Mouse (Mus musculus) intestine, embryonic 14.5 days (tissue): ENCODE measurements at regions not wholly inside any gene's neighbourhood (a gene's known extent, or its start where the extent isn't known, plus 50 kb on each side); places are given as distances from the start of the nearest gene placed in this dataset.

Source experiments
- ATAC-seq: fragments of 200-750 bp; cut with Nextera tagmentation; replicated peaks from 2 replicates; pipeline ENCODE4 v1.8.0; 2017; ENCODE audit warnings: low read depth, moderate number of reproducible peaks, moderate TSS enrichment, moderate library complexity; ENCODE audit not compliant: low FRiP score, low TSS enrichment
- DNase-seq: peaks from one replicate; pipeline ENCODE4 v3.0.0-alpha.2; 2018; ENCODE audit warnings: low spot score
- H3K27ac ChIP-seq: fragments of 300-500 bp; sonication (generic); 2 replicates; pipeline ENCODE4 v1.5.1; 2014; ENCODE audit warnings: low read depth, mild to moderate bottlenecking, control low read depth
- H3K27me3 ChIP-seq: fragments of 300-500 bp; sonication (generic); replicated peaks from 2 replicates; pipeline ENCODE4 v1.6.1; 2014; ENCODE audit warnings: low read length, control low read depth; ENCODE audit not compliant: control insufficient read depth, insufficient read depth
- H3K36me3 ChIP-seq: fragments of 300-500 bp; sonication (generic); 2 replicates; pipeline ENCODE4 v1.6.1; 2014; ENCODE audit warnings: low read length, control low read depth; ENCODE audit not compliant: control insufficient read depth, insufficient read depth
- H3K4me1 ChIP-seq: fragments of 300-500 bp; sonication (generic); replicated peaks from 2 replicates; pipeline ENCODE4 v1.6.1; 2014; ENCODE audit warnings: low read length, control low read depth, mixed read lengths; ENCODE audit not compliant: control insufficient read depth, insufficient read depth
- H3K4me2 ChIP-seq: fragments of 300-500 bp; sonication (generic); 2 replicates; pipeline ENCODE4 v1.6.1; 2014; ENCODE audit warnings: low read length
- H3K4me3 ChIP-seq: fragments of 300-500 bp; sonication (generic); 2 replicates; pipeline ENCODE4 v1.5.1; 2014; ENCODE audit warnings: low read depth, low read length, control low read depth, mixed read lengths
- H3K9ac ChIP-seq: fragments of 300-500 bp; sonication (generic); 2 replicates; pipeline ENCODE4 v1.6.1; 2014; ENCODE audit warnings: mild to moderate bottlenecking, low read length
- H3K9me3 ChIP-seq: fragments of 300-500 bp; sonication (generic); 2 replicates; pipeline ENCODE4 v1.6.1; 2016; ENCODE audit warnings: low read length, control low read depth; ENCODE audit not compliant: control insufficient read depth
- WGBS: fragments of 180-500 bp; shearing (Covaris S2); extraction: QIAGEN DNeasy Blood & Tissue Kit; methylation state at CpG from one replicate; pipeline ENCODE4 v1.1.7; 2014; 5-methylcytosine and 5-hydroxymethylcytosine counted together

GRCm38 (mm10) chr2:50887954-50888353 lies 261.0 kb downstream of the Rnd3 start:
- Histone ChIP-seq H3K9me3 (no peaks in the 10 kb centered on the region), H3K4me3 (no peak overlapping the region), H3K36me3 (no peaks in the 10 kb centered on the region), H3K4me2 (no peak overlapping the region), H3K27ac (no peak overlapping the region), H3K9ac (no peak overlapping the region), H3K4me1 (no peaks in the 10 kb centered on the region; the same call in 1 of the 2 replicates), H3K27me3 (no peaks in the 10 kb centered on the region)
- DNase-seq (no peak), ATAC-seq (no peak)
- WGBS, result 64% methylated on average over 4 of the region's 4 CpGs

GRCm38 (mm10) chr2:50885924-50886315 lies 263.0 kb downstream of the Rnd3 start:
- Histone ChIP-seq H3K4me1 (no peaks in the 10 kb centered on the region; the same call in 1 of the 2 replicates), H3K27ac (no peak overlapping the region), H3K4me3 (no peak overlapping the region), H3K36me3 (no peaks in the 10 kb centered on the region), H3K4me2 (no peak overlapping the region), H3K9me3 (no peaks in the 10 kb centered on the region), H3K9ac (no peak overlapping the region), H3K27me3 (no peaks in the 10 kb centered on the region)
- no peak for ATAC-seq
- peak; percentile 53 for DNase-seq
- WGBS, result 46% methylated on average over 7 of the region's 7 CpGs

GRCm38 (mm10) chr2:50885280-50885923 lies 263.5 kb downstream of the Rnd3 start:
- Histone ChIP-seq H3K27ac (no peak overlapping the region), H3K36me3 (no peaks in the 10 kb centered on the region), H3K4me3 (no peak overlapping the region), H3K27me3 (no peaks in the 10 kb centered on the region), H3K9me3 (no peaks in the 10 kb centered on the region), H3K4me2 (no peak overlapping the region), H3K4me1 (no peaks in the 10 kb centered on the region; the same call in 1 of the 2 replicates), H3K9ac (no peak overlapping the region)
- ATAC-seq (no peak), DNase-seq (no peak)
- WGBS, result 62% methylated on average over 4 of the region's 4 CpGs

GRCm38 (mm10) chr2:50881514-50882038 lies 267.3 kb downstream of the Rnd3 start:
- WGBS, result 70% methylated on average over 4 of the region's 4 CpGs
- DNase-seq, result no peak
- H3K36me3 ChIP-seq, result no peaks in the 10 kb centered on the region
- no peak overlapping the region for H3K9ac ChIP-seq
- H3K4me3 ChIP-seq, result no peak overlapping the region
- H3K27me3 ChIP-seq, result no peaks in the 10 kb centered on the region
- no peaks in the 10 kb centered on the region for H3K4me1 ChIP-seq
- H3K4me2 ChIP-seq, result no peak overlapping the region
- H3K9me3 ChIP-seq, result no peaks in the 10 kb centered on the region
- H3K27ac ChIP-seq, result no peak overlapping the region
- ATAC-seq, result no peak

- 89% methylated on average over 4 of the region's 4 CpGs for WGBS
- no peak overlapping the region for H3K27ac ChIP-seq
Measured at GRCm38 (mm10) chr2:50880806-50881205, 268.1 kb downstream of the Rnd3 start.

GRCm38 (mm10) chr2:50877716-50878115 lies 271.2 kb downstream of the Rnd3 start:
- no peaks in the 10 kb centered on the region for H3K36me3 ChIP-seq
- ATAC-seq (0 out of 2 replicates have a peak, but pooled peaks have one; percentile 36), DNase-seq (peak; percentile 54)
- no peaks in the 10 kb centered on the region for H3K4me1 ChIP-seq
- H3K4me2 ChIP-seq, result no peak overlapping the region
- WGBS, result 64% methylated on average over 17 of the region's 17 CpGs
- H3K9ac ChIP-seq, result no peak overlapping the region
- H3K9me3 ChIP-seq, result no peaks in the 10 kb centered on the region
- H3K27me3 ChIP-seq, result no peaks in the 10 kb centered on the region
- H3K4me3 ChIP-seq, result no peak overlapping the region
- H3K27ac ChIP-seq, result no peak overlapping the region

More at GRCm38 (mm10) chr2:50880806-50881205, 268.1 kb downstream of the Rnd3 start:
- H3K4me2 ChIP-seq, result no peak overlapping the region
- no peaks in the 10 kb centered on the region for H3K36me3 ChIP-seq
- H3K4me3 ChIP-seq, result no peak overlapping the region
- H3K9ac ChIP-seq, result no peak overlapping the region
- H3K9me3 ChIP-seq, result no peaks in the 10 kb centered on the region
- DNase-seq, result no peak
- ATAC-seq, result no peak
- H3K27me3 ChIP-seq, result no peaks in the 10 kb centered on the region
- no peaks in the 10 kb centered on the region for H3K4me1 ChIP-seq

GRCm38 (mm10) chr2:50875072-50875471 lies 273.8 kb downstream of the Rnd3 start:
- Histone ChIP-seq H3K9me3 (no peaks in the 10 kb centered on the region), H3K9ac (no peak overlapping the region), H3K27me3 (no peaks in the 10 kb centered on the region), H3K27ac (no peak overlapping the region), H3K36me3 (no peaks in the 10 kb centered on the region), H3K4me2 (no peak overlapping the region), H3K4me3 (no peak overlapping the region), H3K4me1 (no peaks in the 10 kb centered on the region)
- WGBS, result 86% methylated on average over 6 of the region's 6 CpGs
- ATAC-seq (no peak), DNase-seq (no peak)

GRCm38 (mm10) chr2:50853538-50854244 lies 295.2 kb downstream of the Rnd3 start:
- Histone ChIP-seq H3K4me3 (no peak overlapping the region), H3K4me1 (peaks cover 10% of the 10 kb centered on the region; the same call in 1 of the 2 replicates), H3K27ac (no peak overlapping the region), H3K9ac (no peak overlapping the region), H3K4me2 (no peak overlapping the region), H3K36me3 (no peaks in the 10 kb centered on the region), H3K27me3 (no peaks in the 10 kb centered on the region), H3K9me3 (no peaks in the 10 kb centered on the region)
- no peak for ATAC-seq
- no peak for DNase-seq
- 81% methylated on average over 8 of the region's 8 CpGs for WGBS
